Mouse (Mus musculus): ENCODE data around the gene Zfp953. TPM values are rescaled to one million over a fixed set of nuclear protein-coding genes. Genes with fewer than 3 reads are reported as not detected.
"Not testable (repeated sequence)": the region's sequence is repeated elsewhere in the genome, so short reads cannot be mapped to it uniquely, and the experiment has no call there.

Zfp953 gene
- 1.2 and 1.3 TPM in 2 replicates for polyA plus RNA-seq (2016; fragmentation: Nextera tagmentation; extraction: Ambion mirVana)

DNA sequence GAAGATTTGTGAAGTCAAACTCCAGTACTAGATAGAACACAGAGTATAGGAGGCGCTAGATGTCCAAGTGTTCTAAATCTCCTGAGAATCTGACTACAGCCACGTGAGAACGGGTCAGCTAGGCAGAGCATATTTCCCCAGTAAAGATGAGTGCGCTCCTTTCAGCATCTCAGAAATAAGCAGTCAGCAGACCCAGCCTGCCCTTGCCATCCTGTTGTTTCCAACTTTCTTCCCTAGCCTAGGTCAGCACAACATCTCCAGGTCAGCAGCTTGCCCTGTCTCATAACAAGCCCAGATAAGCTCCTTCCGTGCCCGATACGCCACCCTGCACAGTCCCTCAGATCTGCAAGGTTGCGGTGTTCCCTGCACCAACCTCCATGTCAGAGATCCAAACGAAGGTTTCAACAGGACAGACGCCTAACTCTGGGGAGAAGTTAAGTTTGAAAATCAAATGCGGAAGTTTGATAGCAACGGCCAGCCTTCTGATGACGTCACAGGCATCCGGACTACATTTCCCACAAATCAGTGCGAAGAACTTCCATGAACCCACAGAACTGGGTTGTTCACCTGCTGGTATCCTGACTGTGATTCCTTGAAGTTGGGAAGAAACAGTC is at the start of gene Zfp953, which contains the start of gene Gm28044:
Gene Zfp953, minus strand, starts transcription at position 475 of the 614 bp plus-strand sequence.
Gene Gm28044, minus strand, starts transcription at position 406 of the 614 bp plus-strand sequence.
- H3K27ac ChIP-seq: no peak within 1 kb of the TSS
- under 1% methylated on average over 15 of the region's 15 CpGs for WGBS
- no peaks in the 10 kb centered on the region for H3K36me3 ChIP-seq

GRCm38 (mm10) chr13:67399183-67399903 is 38.9 kb upstream of the Zfp953 start, which contains the start of gene Zfp429:
Gene Zfp429 (minus strand): TSS chr13:67399819.
- not testable (repeated sequence) for H3K36me3 ChIP-seq; H3K27me3 ChIP-seq; H3K27ac ChIP-seq; H3K4me1 ChIP-seq (replicated peaks); H3K9me3 ChIP-seq
- Histone ChIP-seq H3K4me3 (replicated peaks) (peak within 1 kb of the TSS; percentile 53), H3K9ac (replicated peaks) (peak within 1 kb of the TSS; percentile 44), H3K4me2 (peak within 1 kb of the TSS; percentile 55)
- peak; percentile 96 for ATAC-seq (ENCODE audit: insufficient number of reproducible peaks, insufficient read depth, low FRiP score, low TSS enrichment, low read depth)
- WGBS: 2% methylated on average over 16 of the region's 16 CpGs

More for the DNA sequence above, at the start of gene Zfp953, which contains the start of gene Gm28044:
- H3K27me3 ChIP-seq: no peaks in the 10 kb centered on the region
- peak within 1 kb of the TSS; percentile 57 for H3K9ac ChIP-seq (replicated peaks)
- peak within 1 kb of the TSS; percentile 68 for H3K4me2 ChIP-seq
- H3K4me1 ChIP-seq (replicated peaks): no peaks in the 10 kb centered on the region
- peak; percentile 87 for ATAC-seq (ENCODE audit: insufficient number of reproducible peaks, insufficient read depth, low FRiP score, low TSS enrichment, low read depth)
- H3K4me3 ChIP-seq (replicated peaks): peak within 1 kb of the TSS; percentile 58
- H3K9me3 ChIP-seq: no peaks in the 10 kb centered on the region

DNA sequence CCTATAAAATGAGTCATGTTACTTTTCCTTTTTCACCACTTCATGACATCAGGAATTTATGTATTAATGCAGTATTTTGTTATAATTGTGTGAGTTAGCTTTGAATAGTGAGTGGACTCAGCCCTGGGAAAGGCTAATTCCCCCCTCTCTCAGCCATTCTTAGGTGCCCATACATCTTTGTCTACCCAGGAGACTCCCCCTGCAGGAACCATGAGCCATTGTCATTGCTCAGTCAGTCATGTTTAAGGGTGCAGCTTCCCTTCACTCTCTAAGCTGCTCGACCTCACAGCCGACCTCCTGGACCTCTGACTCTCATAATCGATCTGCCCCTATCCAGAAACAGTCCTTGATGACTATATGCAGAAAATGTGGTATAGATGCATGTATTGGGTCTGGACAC is 15.8 kb upstream of the Zfp953 start:
- H3K27me3 ChIP-seq; H3K4me1 ChIP-seq (replicated peaks); H3K36me3 ChIP-seq; H3K4me2 ChIP-seq; ATAC-seq (ENCODE audit: insufficient number of reproducible peaks, insufficient read depth, low FRiP score, low TSS enrichment, low read depth); H3K27ac ChIP-seq; H3K9me3 ChIP-seq; H3K9ac ChIP-seq (replicated peaks); H3K4me3 ChIP-seq (replicated peaks): not testable (repeated sequence)
- WGBS: 83% methylated on average over 3 of the region's 3 CpGs

DNA sequence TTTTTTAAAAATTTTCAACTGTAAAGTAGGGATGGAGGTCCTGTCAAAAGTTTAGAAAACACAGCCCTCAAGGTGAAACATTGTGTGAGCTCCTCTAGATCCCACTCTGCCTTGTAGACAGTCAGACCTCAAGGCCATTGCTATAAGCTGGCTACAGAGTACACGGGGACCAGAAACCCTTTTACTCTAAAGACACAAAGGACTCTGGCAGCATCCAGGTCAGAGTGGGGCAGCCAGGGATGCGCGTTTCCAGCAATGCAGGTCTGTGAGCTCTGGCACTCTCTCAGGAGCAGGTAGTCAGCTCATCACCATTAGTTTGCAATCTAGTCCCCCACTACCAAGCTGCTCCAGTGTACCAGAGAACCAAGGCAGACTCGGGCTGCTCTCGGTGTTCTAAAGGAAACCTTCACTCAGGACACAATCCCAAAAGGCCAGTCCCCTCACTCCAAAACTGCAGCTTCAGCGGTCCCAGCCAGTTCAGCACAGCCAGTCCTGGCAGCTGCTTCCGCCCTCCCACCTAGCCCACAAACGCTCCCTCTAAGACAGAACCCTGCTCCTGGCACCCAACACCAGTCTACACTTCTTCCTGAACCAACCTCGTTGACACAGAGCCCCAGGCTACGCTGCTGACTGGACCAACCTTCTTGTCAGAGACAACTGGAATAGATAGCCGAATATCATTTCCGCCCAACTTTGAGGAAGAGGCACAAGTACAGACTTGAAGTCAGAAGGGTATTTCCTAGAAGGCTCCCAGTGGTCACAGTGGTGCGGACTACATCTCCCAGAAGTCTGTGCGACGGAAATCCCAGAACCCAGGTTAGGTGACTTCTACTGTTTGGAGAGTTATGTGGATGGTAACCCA is 14.9 kb upstream of the Zfp953 start, which contains the start of the genes Gm28041 and Zfp456:
Gene Gm28041, minus strand, starts transcription at position 684 of the 862 bp plus-strand sequence.
Gene Zfp456, minus strand, starts transcription at position 761 of the 862 bp plus-strand sequence.
- H3K27me3 ChIP-seq; H3K4me1 ChIP-seq (replicated peaks); H3K27ac ChIP-seq; H3K9me3 ChIP-seq; H3K36me3 ChIP-seq: not testable (repeated sequence)
- Histone ChIP-seq H3K4me2 (peak within 1 kb of the TSS; percentile 58), H3K4me3 (replicated peaks) (peak within 1 kb of the TSS; percentile 46), H3K9ac (replicated peaks) (peak within 1 kb of the TSS; percentile 42; the same call in 1 of the 2 replicates)
- WGBS: 22% methylated on average over 13 of the region's 15 CpGs
- ATAC-seq (ENCODE audit: insufficient number of reproducible peaks, insufficient read depth, low FRiP score, low TSS enrichment, low read depth): peak; percentile 89

DNA sequence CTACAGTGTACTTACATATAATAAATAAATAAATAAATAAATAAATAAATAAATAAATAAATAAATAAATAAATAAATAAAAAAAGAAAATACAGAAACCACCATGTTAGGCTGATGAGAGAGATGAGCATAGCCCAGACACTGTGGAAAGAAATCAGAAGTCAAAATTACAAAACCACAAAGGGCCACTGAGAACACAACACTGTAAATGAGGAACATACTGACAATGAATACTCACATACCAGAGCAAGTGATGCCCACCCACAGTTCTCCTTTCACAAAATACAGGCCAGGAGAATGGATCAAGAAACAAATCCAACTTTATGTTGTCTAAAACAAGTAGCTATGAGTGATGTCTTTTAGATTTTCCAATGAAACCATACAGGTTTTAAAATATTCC is 8.6 kb downstream of the Zfp953 start:
- no peaks in the 10 kb centered on the region for H3K4me1 ChIP-seq (replicated peaks)
- H3K27ac ChIP-seq: no peak overlapping the region
- H3K4me2 ChIP-seq: no peak overlapping the region
- no peak overlapping the region for H3K4me3 ChIP-seq (replicated peaks)
- no peak for ATAC-seq (ENCODE audit: insufficient number of reproducible peaks, insufficient read depth, low FRiP score, low TSS enrichment, low read depth)
- no peaks in the 10 kb centered on the region for H3K27me3 ChIP-seq
- H3K36me3 ChIP-seq: no peaks in the 10 kb centered on the region
- H3K9ac ChIP-seq (replicated peaks): no peak overlapping the region
- no peaks in the 10 kb centered on the region for H3K9me3 ChIP-seq

DNA sequence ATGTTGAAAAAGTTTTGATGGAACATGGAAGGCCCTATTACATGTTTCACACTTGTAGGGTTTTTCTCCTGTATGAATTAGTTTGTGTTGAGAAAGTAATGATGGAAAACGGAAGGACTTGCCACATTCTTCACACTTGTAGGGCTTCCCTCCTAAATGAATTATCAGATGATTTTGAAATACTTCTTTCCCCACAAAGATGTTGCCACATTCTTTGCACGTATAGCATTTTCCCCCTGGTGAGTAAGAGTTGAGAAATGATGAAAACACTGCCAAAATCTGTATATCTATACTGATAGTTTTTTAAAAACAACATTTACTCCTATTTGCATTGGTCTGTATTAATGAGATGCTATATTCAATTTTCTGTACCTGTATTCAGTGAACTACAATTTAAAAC is 17.0 kb downstream of the Zfp953 start:
- ATAC-seq (ENCODE audit: insufficient number of reproducible peaks, insufficient read depth, low FRiP score, low TSS enrichment, low read depth): no peak
- no peaks in the 10 kb centered on the region for H3K27me3 ChIP-seq
- no peak overlapping the region for H3K4me2 ChIP-seq
- no peaks in the 10 kb centered on the region for H3K4me1 ChIP-seq (replicated peaks)
- H3K4me3 ChIP-seq (replicated peaks): no peak overlapping the region
- H3K9ac ChIP-seq (replicated peaks): no peak overlapping the region
- WGBS: 94% methylated on average over 2 of the region's 2 CpGs
- H3K27ac ChIP-seq: no peak overlapping the region
- peaks cover 8% of the 10 kb centered on the region; the same call in 1 of the 2 replicates for H3K36me3 ChIP-seq
- no peaks in the 10 kb centered on the region for H3K9me3 ChIP-seq

GRCm38 (mm10) chr13:67332877-67333276 is 27.5 kb downstream of the Zfp953 start:
- peak overlapping the region; percentile 65 for H3K9ac ChIP-seq (replicated peaks)
- H3K9me3 ChIP-seq: no peaks in the 10 kb centered on the region
- peak overlapping the region; percentile 73 for H3K27ac ChIP-seq
- 0 out of 2 replicates have a peak, but pooled peaks have one; percentile 11 for ATAC-seq (ENCODE audit: insufficient number of reproducible peaks, insufficient read depth, low FRiP score, low TSS enrichment, low read depth)
- peak overlapping the region; percentile 70 for H3K4me2 ChIP-seq
- H3K4me3 ChIP-seq (replicated peaks): peak overlapping the region; percentile 55
- WGBS: 64% methylated on average over 1 of the region's 1 CpGs
- no peaks in the 10 kb centered on the region for H3K36me3 ChIP-seq
- no peaks in the 10 kb centered on the region for H3K27me3 ChIP-seq
- peaks cover 9% of the 10 kb centered on the region; the same call in 1 of the 2 replicates for H3K4me1 ChIP-seq (replicated peaks)

DNA sequence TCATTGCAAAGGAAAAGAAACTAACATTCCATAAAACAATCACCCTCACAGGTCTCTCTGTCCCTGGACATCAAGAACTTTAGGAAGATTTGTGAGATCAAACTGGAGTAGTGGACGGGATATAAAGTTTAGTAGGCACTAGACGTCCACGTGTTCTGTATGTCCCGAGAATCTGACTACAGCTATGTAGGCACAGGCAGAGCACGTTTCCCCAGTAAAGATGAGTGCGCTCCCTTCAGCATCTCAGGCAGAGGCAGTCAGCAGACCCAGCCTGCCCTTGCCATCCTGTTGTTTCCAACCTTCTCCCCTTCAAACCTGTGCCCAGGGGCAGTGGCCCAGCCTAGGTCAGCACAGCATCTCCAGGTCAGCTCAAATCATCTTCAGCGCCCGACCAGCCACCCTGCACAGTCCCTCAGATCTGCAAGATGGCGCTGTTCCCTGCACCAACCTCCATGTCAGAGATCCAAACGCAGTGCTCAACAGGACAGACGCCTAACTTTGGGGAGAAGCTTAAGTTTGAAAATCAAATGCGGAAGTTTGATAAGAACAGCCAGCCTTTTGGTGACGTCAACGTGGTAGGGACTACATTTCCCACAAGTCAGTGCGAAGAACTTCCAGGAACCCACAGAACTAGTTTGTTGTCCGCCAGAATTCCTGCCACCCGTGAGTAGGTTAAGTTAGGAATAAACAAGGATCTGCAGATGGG is 28.2 kb downstream of the Zfp953 start, which contains the start of gene Zfp595:
Gene Zfp595, minus strand, starts transcription at position 552 of the 706 bp plus-strand sequence.
- Histone ChIP-seq H3K27me3 (no peaks in the 10 kb centered on the region), H3K4me2 (peak within 1 kb of the TSS; percentile 70), H3K36me3 (no peaks in the 10 kb centered on the region), H3K4me3 (replicated peaks) (peak within 1 kb of the TSS; percentile 55), H3K27ac (peak within 1 kb of the TSS; percentile 73), H3K4me1 (replicated peaks) (peaks cover 9% of the 10 kb centered on the region; the same call in 1 of the 2 replicates), H3K9me3 (no peaks in the 10 kb centered on the region), H3K9ac (replicated peaks) (peak within 1 kb of the TSS; percentile 65)
- WGBS: 20% methylated on average over 17 of the region's 17 CpGs
- ATAC-seq (ENCODE audit: insufficient number of reproducible peaks, insufficient read depth, low FRiP score, low TSS enrichment, low read depth): peak; percentile 85

DNA sequence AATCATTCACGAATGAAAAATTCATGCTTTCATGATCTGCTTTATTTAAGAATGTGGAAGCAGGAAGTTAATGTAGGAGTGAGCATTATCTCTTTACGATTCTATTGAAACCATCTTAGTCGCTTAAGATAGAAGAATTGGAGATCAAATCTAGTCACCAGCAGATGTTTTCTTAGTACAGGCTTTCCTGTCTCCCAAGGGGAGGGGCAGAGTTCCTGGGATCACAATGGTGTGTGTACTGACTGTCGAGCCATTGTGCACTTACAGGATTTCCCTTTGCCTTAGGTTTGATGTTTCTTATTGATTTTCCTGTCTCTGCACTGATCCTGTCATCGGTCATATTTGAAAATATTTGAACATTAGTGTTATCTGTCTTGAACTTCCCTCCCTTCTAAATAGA is 53.7 kb downstream of the Zfp953 start:
- peak; percentile 46; the same call in 1 of the 2 replicates for ATAC-seq (ENCODE audit: insufficient number of reproducible peaks, insufficient read depth, low FRiP score, low TSS enrichment, low read depth)
- Histone ChIP-seq H3K4me2 (peak overlapping the region; percentile 91), H3K27me3 (no peaks in the 10 kb centered on the region), H3K4me3 (replicated peaks) (peak overlapping the region; percentile 68), H3K4me1 (replicated peaks) (peaks cover 6% of the 10 kb centered on the region; the same call in 1 of the 2 replicates), H3K27ac (no peak overlapping the region), H3K36me3 (no peaks in the 10 kb centered on the region), H3K9ac (replicated peaks) (peak overlapping the region; percentile 75; the same call in 1 of the 2 replicates), H3K9me3 (peaks cover 1% of the 10 kb centered on the region; the same call in 1 of the 2 replicates)
- 45% methylated on average over 5 of the region's 5 CpGs for WGBS
